Mouse (Mus musculus) forelimb bud, embryonic 11.5 days (tissue): Measurements from ENCODE around the gene Cxcr5.

Experiments used
- DNase-seq: peaks from one replicate; pipeline ENCODE4 v3.0.0-alpha.2; 2012; ENCODE audit warnings: low read depth, low spot score

Cxcr5 gene

GRCm38 (mm10) chr9:44537625-44538301, 23.9 kb downstream of the Cxcr5 start:
- no peak for DNase-seq

GRCm38 (mm10) chr9:44532991-44533580, 28.6 kb downstream of the Cxcr5 start:
- no peak for DNase-seq

GRCm38 (mm10) chr9:44528340-44528739, 33.3 kb downstream of the Cxcr5 start:
- no peak for DNase-seq

GRCm38 (mm10) chr9:44526337-44527112, 35.2 kb downstream of the Cxcr5 start:
- DNase-seq = no peak

- no peak for DNase-seq
Observed at GRCm38 (mm10) chr9:44525589-44525988, 36.1 kb downstream of the Cxcr5 start.

- no peak for DNase-seq
Observed at GRCm38 (mm10) chr9:44525001-44525400, 36.7 kb downstream of the Cxcr5 start.

- DNase-seq = no peak
Observed at GRCm38 (mm10) chr9:44524235-44524826, 37.3 kb downstream of the Cxcr5 start.

GRCm38 (mm10) chr9:44523686-44524085, 38.0 kb downstream of the Cxcr5 start:
- DNase-seq = no peak

GRCm38 (mm10) chr9:44521927-44522326, 39.8 kb downstream of the Cxcr5 start:
- DNase-seq = no peak

GRCm38 (mm10) chr9:44518068-44518467, 43.6 kb downstream of the Cxcr5 start:
- DNase-seq = no peak

- no peak for DNase-seq
Observed at GRCm38 (mm10) chr9:44517368-44517767, 44.3 kb downstream of the Cxcr5 start.

- DNase-seq = no peak
Observed at GRCm38 (mm10) chr9:44515891-44516290, 45.8 kb downstream of the Cxcr5 start.

- DNase-seq = no peak
Observed at GRCm38 (mm10) chr9:44515131-44515751, 46.4 kb downstream of the Cxcr5 start.

GRCm38 (mm10) chr9:44514147-44514546, 47.5 kb downstream of the Cxcr5 start:
- no peak for DNase-seq

- DNase-seq = no peak
Observed at GRCm38 (mm10) chr9:44513610-44514009, 48.1 kb downstream of the Cxcr5 start.

- DNase-seq = no peak
Observed at GRCm38 (mm10) chr9:44513121-44513520, 48.6 kb downstream of the Cxcr5 start.

- no peak for DNase-seq
Observed at GRCm38 (mm10) chr9:44512717-44513003, 49.0 kb downstream of the Cxcr5 start.

GRCm38 (mm10) chr9:44511935-44512716, 49.6 kb downstream of the Cxcr5 start:
- no peak for DNase-seq

GRCm38 (mm10) chr9:44510872-44511601, 50.6 kb downstream of the Cxcr5 start:
- no peak for DNase-seq

GRCm38 (mm10) chr9:44510355-44510871, 51.3 kb downstream of the Cxcr5 start:
- DNase-seq = no peak
